ENCODE assay signal across 12 mouse cellular contexts in the genomic region with DNA sequence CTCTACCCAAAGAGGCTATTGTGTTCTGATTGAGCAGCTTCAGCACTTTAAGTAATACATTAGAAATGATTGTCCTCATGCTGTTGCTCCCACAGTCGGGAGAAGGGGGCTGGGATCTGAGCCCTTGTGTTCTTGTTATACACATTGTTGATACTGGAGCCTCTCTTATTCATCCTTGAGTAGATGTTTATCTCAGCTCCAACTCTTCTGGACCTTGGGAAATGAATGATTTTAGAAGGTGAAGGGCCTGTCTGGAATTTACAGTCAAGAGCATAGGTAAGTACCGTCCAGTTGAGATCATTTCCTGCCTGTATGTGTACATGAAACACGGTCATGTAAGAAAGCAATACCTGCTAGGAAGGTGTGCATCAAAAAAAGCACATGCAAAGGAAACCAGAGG. TPM values are rescaled to one million over a fixed set of nuclear protein-coding genes. Genes with fewer than 3 reads are reported as not detected.
DNase-seq lines count a peak whose midpoint lies in the region; ATAC-seq and TF ChIP-seq lines count a peak whose summit lies in the region.
"Had no signal": no experiment of that assay in that cellular context is flagged by ENCODE, and none has a peak within 500 bp of the region (broad histone marks: within the 10 kb centered on the region; RNA-seq: fewer than 3 reads in every experiment).

No protein-coding gene starts in this region.

- no peaks in the 10 kb centered on the region for H3K9me3 ChIP-seq in kidney, embryonic 15.5 days (replicated peaks)
- H3K9me3 ChIP-seq in forebrain, embryonic 13.5 days (replicated peaks) = no peaks in the 10 kb centered on the region
- no peaks in the 10 kb centered on the region for H3K9me3 ChIP-seq in hindbrain, embryonic 16.5 days (ENCODE audit: control insufficient read depth, low read length)
- no peaks in the 10 kb centered on the region for H3K9me3 ChIP-seq in midbrain, postnatal 0 days (ENCODE audit: low read length)

- no peak for ATAC-seq in kidney, embryonic 15.5 days (replicated peaks; ENCODE audit: low FRiP score)
- ATAC-seq in forebrain, embryonic 13.5 days = no peak
- no peak for ATAC-seq in hindbrain, embryonic 16.5 days
- no peak for ATAC-seq in midbrain, postnatal 0 days (ENCODE audit: low FRiP score)
- ATAC-seq in cerebellum, adult (ENCODE audit: insufficient number of reproducible peaks, low FRiP score, low TSS enrichment) = no peak

- TF ChIP-seq CTCF in midbrain, postnatal 0 days (IDR thresholded peaks at IDR 0.05) = no peak

- H3K27me3 ChIP-seq in kidney, embryonic 15.5 days = no peaks in the 10 kb centered on the region
- no peaks in the 10 kb centered on the region for H3K27me3 ChIP-seq in forebrain, embryonic 13.5 days
- no peaks in the 10 kb centered on the region for H3K27me3 ChIP-seq in hindbrain, embryonic 16.5 days (replicated peaks; ENCODE audit: control insufficient read depth, insufficient read depth, low read length)
- no peaks in the 10 kb centered on the region for H3K27me3 ChIP-seq in midbrain, postnatal 0 days (ENCODE audit: insufficient read depth, low read length)

- DNase-seq in kidney, postnatal 36 days = no peak
- DNase-seq in midbrain, postnatal 0 days (ENCODE audit: low spot score) = no peak
- DNase-seq in gastrocnemius, postnatal 25 days = no peak
- DNase-seq in cerebellum, postnatal 25 days = no peak
- DNase-seq: cerebellum, postnatal 14 days; gastrocnemius, postnatal 10 days; heart, postnatal 36 days; right cerebral cortex, postnatal 14 days had no signal

- no peaks in the 10 kb centered on the region for H3K36me3 ChIP-seq in kidney, embryonic 15.5 days
- 0 out of 2 replicates have a peak, but pooled peaks cover 4% of the 10 kb centered on the region for H3K36me3 ChIP-seq in forebrain, embryonic 13.5 days (ENCODE audit: poor library complexity, severe bottlenecking)
- H3K36me3 ChIP-seq in hindbrain, embryonic 16.5 days (ENCODE audit: control insufficient read depth, insufficient read depth, low read length) = no peaks in the 10 kb centered on the region
- H3K36me3 ChIP-seq in midbrain, postnatal 0 days (ENCODE audit: insufficient read depth, low read length) = no peaks in the 10 kb centered on the region

- 0 out of 2 replicates have a peak overlapping the region, but pooled peaks have one; percentile 82 for H3K4me3 ChIP-seq in kidney, embryonic 15.5 days (replicated peaks)
- H3K4me3 ChIP-seq in forebrain, embryonic 13.5 days = no peak overlapping the region
- H3K4me3 ChIP-seq in hindbrain, embryonic 16.5 days (ENCODE audit: low read length) = no peak overlapping the region
- peak overlapping the region; percentile 87; the same call in 1 of the 2 replicates for H3K4me3 ChIP-seq in midbrain, postnatal 0 days (ENCODE audit: low read depth, low read length)

- H3K4me2 ChIP-seq in kidney, embryonic 15.5 days = peak overlapping the region; percentile 76
- H3K4me2 ChIP-seq in forebrain, embryonic 13.5 days = peak overlapping the region; percentile 74
- peak overlapping the region; percentile 58 for H3K4me2 ChIP-seq in hindbrain, embryonic 16.5 days (ENCODE audit: low read length)
- H3K4me2 ChIP-seq in midbrain, postnatal 0 days (ENCODE audit: low read depth, low read length, poor library complexity, severe bottlenecking) = peak overlapping the region; percentile 61; the same call in 1 of the 2 replicates

- WGBS in kidney, embryonic 15.5 days = 75% methylated on average over 3 of the region's 3 CpGs
- 64% methylated on average over 3 of the region's 3 CpGs for WGBS in forebrain, embryonic 13.5 days
- WGBS in hindbrain, embryonic 16.5 days = 61% methylated on average over 3 of the region's 3 CpGs
- WGBS in midbrain, postnatal 0 days = 68% methylated on average over 3 of the region's 3 CpGs

- no peak overlapping the region for H3K27ac ChIP-seq in kidney, embryonic 15.5 days
- H3K27ac ChIP-seq in forebrain, embryonic 13.5 days = no peak overlapping the region
- no peak overlapping the region for H3K27ac ChIP-seq in hindbrain, embryonic 16.5 days (ENCODE audit: low read depth, low read length)
- no peak overlapping the region for H3K27ac ChIP-seq in midbrain, postnatal 0 days (ENCODE audit: low read depth, low read length)

- no peak overlapping the region for H3K9ac ChIP-seq in kidney, embryonic 15.5 days
- H3K9ac ChIP-seq in forebrain, embryonic 13.5 days = no peak overlapping the region
- no peak overlapping the region for H3K9ac ChIP-seq in hindbrain, embryonic 16.5 days (ENCODE audit: low read depth, low read length)
- no peak overlapping the region for H3K9ac ChIP-seq in midbrain, postnatal 0 days (replicated peaks; ENCODE audit: low read length, poor library complexity, severe bottlenecking)

- H3K4me1 ChIP-seq in kidney, embryonic 15.5 days = peaks cover 27% of the 10 kb centered on the region
- peaks cover 23% of the 10 kb centered on the region for H3K4me1 ChIP-seq in forebrain, embryonic 13.5 days
- peaks cover 18% of the 10 kb centered on the region for H3K4me1 ChIP-seq in hindbrain, embryonic 16.5 days (ENCODE audit: control insufficient read depth, insufficient read depth, low read depth, low read length)
- peaks cover 9% of the 10 kb centered on the region; the same call in 1 of the 2 replicates for H3K4me1 ChIP-seq in midbrain, postnatal 0 days (ENCODE audit: insufficient read depth, low read length)

RNA-seq across cellular contexts. Expression of gene Aco1, which starts 2.1 kb away (rescaled TPM):
- polyA plus RNA-seq in kidney, embryonic 15.5 days (2015; fragmentation: Nextera tagmentation; extraction: Ambion mirVana) = 74.5 and 77.7 TPM in 2 replicates
- polyA plus RNA-seq in forebrain, embryonic 13.5 days (2015; fragmentation: Nextera tagmentation; extraction: Ambion mirVana) = 50.7 and 55.9 TPM in 2 replicates
- polyA plus RNA-seq in hindbrain, embryonic 16.5 days (2015; fragmentation: Nextera tagmentation; extraction: Ambion mirVana) = 45.3 and 49.4 TPM in 2 replicates
- 54.0 and 57.5 TPM in 2 replicates for total RNA-seq in midbrain, postnatal 0 days (2014; rRNA removed)
- polyA plus RNA-seq in midbrain, postnatal 0 days (2015; fragmentation: Nextera tagmentation; extraction: Ambion mirVana) = 33.2 TPM in 2 replicates
- total RNA-seq in gastrocnemius, postnatal 25 days (2021) = 10 to 100 TPM; 16.1 to 21.7 TPM

Comparison
In these comparisons a context has a peak if more than half of its experiments do, and no peak if none do; other contexts are left out.
1. H3K4me3 ChIP-seq: peak in kidney, embryonic 15.5 days (single experiment) and midbrain, postnatal 0 days (single experiment); none in forebrain, embryonic 13.5 days (single experiment) and hindbrain, embryonic 16.5 days (single experiment).
2. Peak in every context shown above with its lines, with median percentiles within 50 percentile points of each other: H3K4me2 ChIP-seq.